Mouse (Mus musculus): ENCODE data around the gene Pcna.

GRCm38 (mm10) chr2:132262879-132263398 lies 9.8 kb upstream of the Pcna start, which contains the start of gene Cds2:
- TF ChIP-seq CTCF (IDR thresholded peaks at IDR 0.05; ENCODE audit: low read depth, low read length), result no peak
- TF ChIP-seq POLR2AphosphoS5 (IDR thresholded peaks at IDR 0.05; ENCODE audit: insufficient replicate concordance, low read depth, low read length), result no peak

Data from G1E (cell line).